Mouse (Mus musculus) spleen, adult 2 months (tissue): ENCODE measurements around the gene Asb18. TPM values are rescaled to one million over a fixed set of nuclear protein-coding genes. Genes with fewer than 3 reads are reported as not detected.

Experiments
- DNase-seq, 2 experiments: peaks; one replicate each; pipeline versions ENCODE4 v3.0.0 to v3.0.0-alpha.2; 2012 to 2021; ENCODE audit warnings: low spot score in 2 of 2, low read depth in 1 of 2
- H3K27ac ChIP-seq: fragments of 200-500 bp; 2 replicates; pipeline ENCODE4 v1.5.1; 2012; ENCODE audit warnings: low read length, inconsistent platforms; ENCODE audit not compliant: insufficient read depth
- H3K27me3 ChIP-seq: fragments of 200-500 bp; 2 replicates; pipeline ENCODE4 v1.6.1; 2012; ENCODE audit warnings: mild to moderate bottlenecking, moderate library complexity, low read length, inconsistent platforms; ENCODE audit not compliant: control insufficient read depth, insufficient read depth
- H3K36me3 ChIP-seq: fragments of 200-500 bp; 2 replicates; pipeline ENCODE4 v1.6.1; 2012; ENCODE audit warnings: mild to moderate bottlenecking, low read length, inconsistent platforms; ENCODE audit not compliant: control insufficient read depth, insufficient read depth
- H3K4me1 ChIP-seq: fragments of 200-500 bp; 2 replicates; pipeline ENCODE4 v1.6.1; 2011; ENCODE audit warnings: inconsistent platforms; ENCODE audit not compliant: control insufficient read depth, insufficient read depth, insufficient read length
- H3K4me3 ChIP-seq: fragments of 200-500 bp; 2 replicates; pipeline ENCODE4 v1.5.1; 2011; ENCODE audit warnings: mild to moderate bottlenecking, inconsistent platforms; ENCODE audit not compliant: insufficient read depth, insufficient read length; ENCODE audit errors: extremely low read depth
- CTCF ChIP-seq: fragments of 200-500 bp; IDR thresholded peaks from 2 replicates; pipeline ENCODE4 v1.5.1; 2011; ENCODE audit warnings: mild to moderate bottlenecking, inconsistent platforms; ENCODE audit not compliant: insufficient read depth, insufficient read length, insufficient replicate concordance; ENCODE audit errors: extremely low read depth
- POLR2A ChIP-seq: fragments of 200-500 bp; IDR thresholded peaks from 2 replicates; pipeline ENCODE4 v1.6.1; 2011; ENCODE audit warnings: low read depth, low read length, inconsistent platforms
- WGBS: fragments of 180-500 bp; shearing (Covaris S2); methylation state at CpG from one replicate; pipeline ENCODE4 v1.1.7; 2018; 5-methylcytosine and 5-hydroxymethylcytosine counted together
- polyA plus RNA-seq: library from polyadenylated mRNA; depleted of rRNA; stranded (reverse); fragments of >200 nt; gene quantifications from 2 replicates; pipeline ENCODE4 v1.2.3, GENCODE M21; 2012

Asb18 gene
- polyA plus RNA-seq, 1 experiment = not detected

GRCm38 (mm10) chr1:89934316-89935260 lies 79.9 kb downstream of the Asb18 start:
- H3K27me3 ChIP-seq = peaks cover 13% of the 10 kb centered on the region
- 77% methylated on average over 19 of the region's 19 CpGs for WGBS

GRCm38 (mm10) chr1:89933786-89934185 lies 80.7 kb downstream of the Asb18 start:
- WGBS = 72% methylated on average over 21 of the region's 21 CpGs
- TF ChIP-seq POLR2A (no peak), CTCF (no peak)
- Histone ChIP-seq H3K4me1 (peaks cover 10% of the 10 kb centered on the region; the same call in 1 of the 2 replicates), H3K27ac (no peak overlapping the region), H3K4me3 (no peak overlapping the region), H3K36me3 (no peaks in the 10 kb centered on the region), H3K27me3 (peaks cover 13% of the 10 kb centered on the region)
- no peak for DNase-seq

More at GRCm38 (mm10) chr1:89934316-89935260, 79.9 kb downstream of the Asb18 start:
- DNase-seq = no peak
- no peak overlapping the region for H3K4me3 ChIP-seq
- TF ChIP-seq POLR2A (no peak), CTCF (no peak)
- peaks cover 10% of the 10 kb centered on the region; the same call in 1 of the 2 replicates for H3K4me1 ChIP-seq
- H3K36me3 ChIP-seq = no peaks in the 10 kb centered on the region
- no peak overlapping the region for H3K27ac ChIP-seq

- Histone ChIP-seq H3K27me3 (peaks cover 13% of the 10 kb centered on the region), H3K27ac (no peak overlapping the region), H3K4me1 (peaks cover 10% of the 10 kb centered on the region; the same call in 1 of the 2 replicates), H3K4me3 (no peak overlapping the region), H3K36me3 (no peaks in the 10 kb centered on the region)
- TF ChIP-seq CTCF = no peak
- TF ChIP-seq POLR2A = no peak
- no peak for DNase-seq
- 84% methylated on average over 6 of the region's 6 CpGs for WGBS
Observed at GRCm38 (mm10) chr1:89933028-89933427, 81.4 kb downstream of the Asb18 start.

GRCm38 (mm10) chr1:89932616-89933015 lies 81.8 kb downstream of the Asb18 start:
- H3K4me1 ChIP-seq = peaks cover 10% of the 10 kb centered on the region; the same call in 1 of the 2 replicates
- TF ChIP-seq CTCF = no peak
- no peak for TF ChIP-seq POLR2A
- peaks cover 13% of the 10 kb centered on the region for H3K27me3 ChIP-seq
- DNase-seq = no peak
- WGBS = 86% methylated on average over 16 of the region's 16 CpGs
- H3K4me3 ChIP-seq = no peak overlapping the region
- no peak overlapping the region for H3K27ac ChIP-seq
- H3K36me3 ChIP-seq = no peaks in the 10 kb centered on the region

- Histone ChIP-seq H3K4me1 (peaks cover 10% of the 10 kb centered on the region; the same call in 1 of the 2 replicates), H3K27me3 (peaks cover 13% of the 10 kb centered on the region), H3K36me3 (no peaks in the 10 kb centered on the region)
Observed at GRCm38 (mm10) chr1:89932021-89932423, 82.4 kb downstream of the Asb18 start.

GRCm38 (mm10) chr1:89931120-89931519 lies 83.3 kb downstream of the Asb18 start, which contains the start of gene Gbx2:
Gbx2 (minus strand) TSS chr1:89931179.
- no peaks in the 10 kb centered on the region for H3K36me3 ChIP-seq
- H3K4me1 ChIP-seq = peaks cover 10% of the 10 kb centered on the region; the same call in 1 of the 2 replicates
- DNase-seq = no peak
- no peak within 1 kb of the TSS; the same call in 1 of the 2 replicates for H3K4me3 ChIP-seq
- H3K27me3 ChIP-seq = peaks cover 13% of the 10 kb centered on the region
- no peak within 1 kb of the TSS for H3K27ac ChIP-seq
- TF ChIP-seq CTCF = no peak
- no peak for TF ChIP-seq POLR2A
- 6% methylated on average over 33 of the region's 33 CpGs for WGBS

More at GRCm38 (mm10) chr1:89932021-89932423, 82.4 kb downstream of the Asb18 start:
- H3K27ac ChIP-seq = no peak overlapping the region
- 83% methylated on average over 19 of the region's 19 CpGs for WGBS
- H3K4me3 ChIP-seq = no peak overlapping the region
- no peak for DNase-seq
- no peak for TF ChIP-seq CTCF
- no peak for TF ChIP-seq POLR2A
